Mouse (Mus musculus) brain, embryonic 14.5 days (tissue): ENCODE measurements at regions not wholly inside any gene's neighbourhood (a gene's known extent, or its start where the extent isn't known, plus 50 kb on each side); places are given as distances from the start of the nearest gene placed in this dataset.

ENCODE experiments used
- CTCF ChIP-seq: fragments of 200-500 bp; IDR thresholded peaks from 2 replicates; pipeline ENCODE4 v1.5.1; 2012; ENCODE audit warnings: inconsistent platforms, mild to moderate bottlenecking, moderate library complexity, borderline replicate concordance; ENCODE audit not compliant: insufficient read depth, insufficient read length; ENCODE audit errors: extremely low read depth
- POLR2A ChIP-seq: fragments of 200-500 bp; IDR thresholded peaks from 2 replicates; pipeline ENCODE4 v1.6.1; 2012; ENCODE audit warnings: mild to moderate bottlenecking, inconsistent platforms, borderline replicate concordance; ENCODE audit not compliant: poor library complexity, insufficient read depth, insufficient read length, severe bottlenecking; ENCODE audit errors: extremely low read depth

- TF ChIP-seq CTCF (no peak), POLR2A (no peak)
These were observed 608.5 kb downstream of the Gm826 start for GRCm38 (mm10) chr2:159725158-159726076.
